Mouse (Mus musculus) E14TG2a.4 (cell line): ENCODE measurements at regions not wholly inside any gene's neighbourhood (a gene's known extent, or its start where the extent isn't known, plus 50 kb on each side); places are given as distances from the start of the nearest gene placed in this dataset.

ENCODE experiments used
- H3K27me3 ChIP-seq: 2 replicates; pipeline ENCODE4 v1.6.1; 2014; ENCODE audit warnings: low read length, control low read depth; ENCODE audit not compliant: insufficient read depth
- H3K36me3 ChIP-seq: 2 replicates; pipeline ENCODE4 v1.6.1; 2014; ENCODE audit warnings: low read length, control low read depth; ENCODE audit not compliant: insufficient read depth
- H3K4me1 ChIP-seq: replicated peaks from 2 replicates; pipeline ENCODE4 v1.6.1; 2014; ENCODE audit warnings: low read depth, low read length, control low read depth
- H3K4me3 ChIP-seq: replicated peaks from 2 replicates; pipeline ENCODE4 v1.5.1; 2014; ENCODE audit warnings: mild to moderate bottlenecking, low read length
- H3K9me3 ChIP-seq: 2 replicates; pipeline ENCODE4 v1.6.1; 2014; ENCODE audit warnings: low read length, control low read depth
- CTCF ChIP-seq: conservative IDR thresholded peaks from 2 replicates; pipeline ENCODE4 v1.5.1; 2014; ENCODE audit warnings: low read length
- NANOG ChIP-seq: IDR thresholded peaks from 2 replicates; pipeline ENCODE4 v1.6.1; 2014; ENCODE audit warnings: borderline replicate concordance, low read length, mixed read lengths
- POU5F1 ChIP-seq: IDR thresholded peaks from 2 replicates; pipeline ENCODE4 v1.6.1; 2014; ENCODE audit warnings: low read length, borderline replicate concordance

DNA sequence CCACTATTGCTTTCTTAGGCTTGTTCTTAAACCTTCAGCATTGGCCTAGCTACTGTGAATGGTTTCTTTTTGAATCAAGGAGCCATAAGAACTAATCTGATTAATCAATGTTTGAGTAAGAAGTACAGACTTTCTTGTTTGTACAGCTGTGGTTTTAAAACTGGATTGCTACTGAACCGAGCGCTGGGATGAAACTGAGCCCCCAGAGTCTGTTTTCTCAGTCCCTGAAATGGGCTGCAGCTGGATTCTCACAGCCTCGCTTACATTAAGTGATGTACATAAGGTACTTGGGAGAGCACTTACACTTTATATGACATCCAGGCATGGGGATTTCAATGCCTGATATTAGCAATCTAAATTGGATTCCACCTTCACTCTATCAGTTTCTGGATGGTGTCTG is 474.5 kb downstream of the Bckdhb start:
- no peaks in the 10 kb centered on the region for H3K9me3 ChIP-seq
- no peaks in the 10 kb centered on the region for H3K4me1 ChIP-seq
- TF ChIP-seq NANOG (no peak), CTCF (no peak), POU5F1 (no peak)
- no peaks in the 10 kb centered on the region for H3K36me3 ChIP-seq
- no peak overlapping the region for H3K4me3 ChIP-seq
- no peaks in the 10 kb centered on the region for H3K27me3 ChIP-seq

GRCm38 (mm10) chr9:84408260-84409203 is 483.6 kb downstream of the Bckdhb start:
- H3K4me3 ChIP-seq, result no peak overlapping the region
- TF ChIP-seq NANOG, result no peak
- H3K27me3 ChIP-seq, result no peaks in the 10 kb centered on the region
- no peaks in the 10 kb centered on the region for H3K4me1 ChIP-seq
- H3K9me3 ChIP-seq, result no peaks in the 10 kb centered on the region
- no peaks in the 10 kb centered on the region for H3K36me3 ChIP-seq
